Mouse (Mus musculus): ENCODE data around the gene Cenpp. TPM values are rescaled to one million over a fixed set of nuclear protein-coding genes. Genes with fewer than 3 reads are reported as not detected.

Cenpp gene
- polyA plus RNA-seq, 1 experiment: 9.9 TPM

DNA sequence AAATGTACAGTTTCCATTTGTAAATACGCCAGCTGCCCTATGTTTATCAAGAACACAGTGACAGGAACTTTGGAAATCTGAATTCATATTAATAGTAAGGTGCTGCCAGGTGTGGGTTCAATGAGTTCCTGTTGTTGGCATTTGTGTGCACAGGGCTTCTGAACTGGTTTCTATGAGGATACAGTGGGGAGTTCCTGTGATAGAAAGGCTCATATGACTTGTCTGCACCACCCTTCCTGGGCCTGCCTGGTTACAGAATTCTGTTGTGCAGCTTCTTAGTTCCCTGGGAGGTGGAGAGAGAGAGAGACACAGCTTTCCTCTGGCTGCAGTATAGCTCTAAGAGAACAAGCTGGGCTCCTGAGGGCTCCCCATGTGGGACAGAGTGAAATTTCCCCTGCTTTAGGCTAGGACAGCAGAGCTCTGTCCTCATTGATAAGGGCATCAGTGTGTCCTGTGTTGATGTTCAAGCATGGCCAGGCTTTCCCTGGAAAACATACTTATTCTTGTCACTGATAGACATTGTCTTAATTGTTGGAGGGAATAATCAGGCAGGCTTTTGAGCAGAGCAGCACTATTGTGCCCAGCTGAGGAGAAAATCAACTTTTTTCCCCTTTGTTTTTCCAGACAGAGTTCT, 224.4 kb downstream of the Cenpp start:
- 80% methylated on average over 1 of the region's 1 CpGs for WGBS
- no peaks in the 10 kb centered on the region for H3K4me1 ChIP-seq (ENCODE audit: control insufficient read depth, insufficient read depth, low read length)
- H3K4me3 ChIP-seq (replicated peaks; ENCODE audit: control insufficient read depth, low read depth, low read length): no peak overlapping the region
- no peak overlapping the region for H3K27ac ChIP-seq (ENCODE audit: control insufficient read depth, insufficient read depth, low read depth, low read length, poor library complexity)
- no peak for TF ChIP-seq POLR2A (IDR thresholded peaks at IDR 0.05; ENCODE audit: borderline replicate concordance, control insufficient read depth, low read depth, low read length)
- TF ChIP-seq CTCF (IDR thresholded peaks at IDR 0.05; ENCODE audit: control insufficient read depth, insufficient read depth, low read length): no peak

DNA sequence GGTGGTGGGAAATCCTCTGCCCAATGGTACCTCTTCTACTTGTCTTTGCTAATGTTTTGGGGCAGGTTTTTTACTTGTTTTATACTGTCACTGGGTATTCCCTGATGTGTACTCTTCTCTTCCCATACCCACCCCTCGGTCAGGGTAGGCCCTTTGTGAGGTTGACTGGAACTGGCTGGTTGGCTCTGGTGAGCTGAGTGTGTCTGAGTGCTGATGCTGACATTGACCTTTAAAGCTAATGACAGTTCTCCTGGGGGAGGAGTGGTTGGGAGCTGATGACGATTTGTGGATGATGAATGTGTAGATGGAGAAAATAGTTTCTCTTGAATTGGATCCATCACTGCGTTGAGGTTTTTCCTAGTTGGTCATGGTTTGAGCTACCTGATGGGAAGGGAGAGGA, 225.8 kb downstream of the Cenpp start:
- 87% methylated on average over 3 of the region's 3 CpGs for WGBS
- no peak overlapping the region for H3K4me3 ChIP-seq (replicated peaks; ENCODE audit: control insufficient read depth, low read depth, low read length)
- peaks cover 1% of the 10 kb centered on the region for H3K4me1 ChIP-seq (ENCODE audit: control insufficient read depth, insufficient read depth, low read length)
- TF ChIP-seq CTCF (IDR thresholded peaks at IDR 0.05; ENCODE audit: control insufficient read depth, insufficient read depth, low read length) (no peak), POLR2A (IDR thresholded peaks at IDR 0.05; ENCODE audit: borderline replicate concordance, control insufficient read depth, low read depth, low read length) (no peak)
- H3K27ac ChIP-seq (ENCODE audit: control insufficient read depth, insufficient read depth, low read depth, low read length, poor library complexity): no peak overlapping the region

- 26% methylated on average over 4 of the region's 4 CpGs for WGBS
- TF ChIP-seq CTCF (IDR thresholded peaks at IDR 0.05; ENCODE audit: control insufficient read depth, insufficient read depth, low read length) (no peak), POLR2A (IDR thresholded peaks at IDR 0.05; ENCODE audit: borderline replicate concordance, control insufficient read depth, low read depth, low read length) (no peak)
Measured at GRCm38 (mm10) chr13:49421959-49422358, 230.6 kb downstream of the Cenpp start.

DNA sequence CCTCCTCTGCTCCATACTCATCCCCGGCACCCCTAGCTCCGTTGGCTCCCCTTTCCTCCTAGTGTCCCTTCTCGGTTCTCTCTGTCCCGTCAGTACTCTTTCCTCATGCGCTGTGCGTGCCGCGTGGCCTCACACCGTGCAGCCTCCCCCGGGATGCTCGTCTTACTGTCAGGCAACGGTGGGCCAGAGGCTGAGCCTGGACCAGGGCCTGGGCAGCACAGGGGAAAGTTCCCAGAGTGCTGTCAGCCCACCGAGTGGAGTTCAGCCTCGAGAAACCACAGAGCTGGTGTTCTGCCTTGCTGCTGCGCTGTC, 231.0 kb downstream of the Cenpp start:
- peaks cover 1% of the 10 kb centered on the region for H3K4me1 ChIP-seq (ENCODE audit: control insufficient read depth, insufficient read depth, low read length)
- WGBS: under 1% methylated on average over 15 of the region's 15 CpGs
- TF ChIP-seq CTCF (IDR thresholded peaks at IDR 0.05; ENCODE audit: control insufficient read depth, insufficient read depth, low read length): no peak
- 0 out of 2 replicates have a peak, but pooled peaks have one; percentile 11 for TF ChIP-seq POLR2A (IDR thresholded peaks at IDR 0.05; ENCODE audit: borderline replicate concordance, control insufficient read depth, low read depth, low read length)
- peak overlapping the region; percentile 89 for H3K4me3 ChIP-seq (replicated peaks; ENCODE audit: control insufficient read depth, low read depth, low read length)
- no peak overlapping the region; the same call in 1 of the 2 replicates for H3K27ac ChIP-seq (ENCODE audit: control insufficient read depth, insufficient read depth, low read depth, low read length, poor library complexity)

More at GRCm38 (mm10) chr13:49421959-49422358, 230.6 kb downstream of the Cenpp start:
- Histone ChIP-seq H3K4me1 (ENCODE audit: control insufficient read depth, insufficient read depth, low read length) (peaks cover 1% of the 10 kb centered on the region), H3K27ac (ENCODE audit: control insufficient read depth, insufficient read depth, low read depth, low read length, poor library complexity) (no peak overlapping the region), H3K4me3 (replicated peaks; ENCODE audit: control insufficient read depth, low read depth, low read length) (peak overlapping the region; percentile 89)

- TF ChIP-seq POLR2A (IDR thresholded peaks at IDR 0.05; ENCODE audit: borderline replicate concordance, control insufficient read depth, low read depth, low read length): peak; percentile 79; the same call in 1 of the 2 replicates
- TF ChIP-seq CTCF (IDR thresholded peaks at IDR 0.05; ENCODE audit: control insufficient read depth, insufficient read depth, low read length): no peak
- Histone ChIP-seq H3K4me1 (ENCODE audit: control insufficient read depth, insufficient read depth, low read length) (peaks cover 1% of the 10 kb centered on the region), H3K4me3 (replicated peaks; ENCODE audit: control insufficient read depth, low read depth, low read length) (peak within 1 kb of the TSS; percentile 89), H3K27ac (ENCODE audit: control insufficient read depth, insufficient read depth, low read depth, low read length, poor library complexity) (peak within 1 kb of the TSS; percentile 82)
- WGBS: under 1% methylated on average over 69 of the region's 69 CpGs
Measured at GRCm38 (mm10) chr13:49420754-49421605, 231.6 kb downstream of the Cenpp start, which contains the start of gene Ippk. Gene Ippk (plus strand): TSS chr13:49421249.

Other genes with a start within 250 kb of the Cenpp start
- gene Ippk, start 231.5 kb downstream of the Cenpp start, polyA plus RNA-seq (2011; ENCODE audit: insufficient read depth, insufficient read length, low replicate concordance, missing spikeins): 4.4 and 4.5 TPM in 2 replicates
- 1.4 and 3.5 TPM in 2 replicates for gene Tes3-ps, start 159.5 kb downstream of the Cenpp start, polyA plus RNA-seq (2011; ENCODE audit: insufficient read depth, insufficient read length, low replicate concordance, missing spikeins)
- 0.42 TPM in 1 of 2 replicates, not detected in the other for gene Ecm2, start 148.0 kb downstream of the Cenpp start, polyA plus RNA-seq (2011; ENCODE audit: insufficient read depth, insufficient read length, low replicate concordance, missing spikeins)
- gene Aspn, start 108.3 kb downstream of the Cenpp start, polyA plus RNA-seq (2011; ENCODE audit: insufficient read depth, insufficient read length, low replicate concordance, missing spikeins): 2.0 and 5.9 TPM in 2 replicates
- 0.63 and 1.3 TPM in 2 replicates for gene Omd, start 70.3 kb downstream of the Cenpp start, polyA plus RNA-seq (2011; ENCODE audit: insufficient read depth, insufficient read length, low replicate concordance, missing spikeins)
- 2.9 and 6.4 TPM in 2 replicates for gene Ogn, start 44.7 kb downstream of the Cenpp start, polyA plus RNA-seq (2011; ENCODE audit: insufficient read depth, insufficient read length, low replicate concordance, missing spikeins)
- 5.2 and 9.2 TPM in 2 replicates for gene Nol8, start 293 bp upstream of the Cenpp start, polyA plus RNA-seq (2011; ENCODE audit: insufficient read depth, insufficient read length, low replicate concordance, missing spikeins)
- gene Iars, start 29.3 kb upstream of the Cenpp start, polyA plus RNA-seq (2011; ENCODE audit: insufficient read depth, insufficient read length, low replicate concordance, missing spikeins): 18.9 and 27.5 TPM in 2 replicates
- gene Gm30302, start 146.2 kb upstream of the Cenpp start, polyA plus RNA-seq (2011; ENCODE audit: insufficient read depth, insufficient read length, low replicate concordance, missing spikeins): not detected in 2 replicates

All from bone marrow, adult 2 months (tissue).